Mouse (Mus musculus): ENCODE measurements around the gene Dpp4.

The Dpp4 gene

DNA sequence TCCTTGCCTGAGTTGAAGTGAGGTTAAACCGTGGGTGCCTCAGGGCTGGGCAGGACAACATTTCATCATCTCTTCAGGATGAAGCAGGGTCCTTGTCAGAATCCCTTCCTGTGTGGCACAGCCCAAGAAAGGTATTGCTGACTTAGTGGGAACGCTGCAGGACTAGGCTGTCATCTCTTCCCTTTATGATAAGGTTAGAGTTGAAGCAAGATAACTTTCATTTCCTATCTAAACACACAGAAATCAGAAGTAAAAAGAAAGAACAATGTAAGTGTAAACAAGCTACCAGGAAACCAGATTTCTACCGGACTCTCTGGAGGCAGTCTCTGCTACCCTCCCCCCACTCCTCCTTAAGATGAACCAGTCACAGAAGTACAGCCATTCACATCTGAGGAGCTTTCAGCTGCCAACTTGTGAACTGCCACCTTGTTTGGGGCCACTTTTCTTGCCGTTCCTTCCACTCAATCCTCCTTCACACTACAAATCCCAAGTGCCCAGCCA lies 3.3 kb downstream of the Dpp4 start:
- no peak for DNase-seq (ENCODE audit: low spot score in 2 of 2)

DNA sequence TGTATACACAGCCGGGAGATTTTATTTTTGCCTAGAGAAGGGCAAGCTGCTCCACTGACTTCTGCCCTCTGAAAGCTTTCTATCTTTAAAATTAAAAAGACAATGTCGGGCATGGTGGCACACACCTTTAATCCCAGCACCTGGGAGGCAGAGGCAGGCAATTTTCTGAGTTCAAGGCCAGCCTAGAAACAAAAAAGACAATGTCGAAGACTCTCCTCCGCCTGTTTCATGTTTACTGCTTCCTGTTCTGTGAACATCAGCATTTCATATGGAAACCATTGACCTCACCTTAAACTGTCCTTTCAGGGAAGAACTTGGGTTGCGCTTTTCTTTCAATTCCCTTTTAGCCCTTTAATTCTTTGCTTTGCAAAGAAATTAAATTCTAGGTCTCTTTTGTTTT lies 3.8 kb downstream of the Dpp4 start:
- DNase-seq (ENCODE audit: low spot score in 2 of 2): no peak

DNA sequence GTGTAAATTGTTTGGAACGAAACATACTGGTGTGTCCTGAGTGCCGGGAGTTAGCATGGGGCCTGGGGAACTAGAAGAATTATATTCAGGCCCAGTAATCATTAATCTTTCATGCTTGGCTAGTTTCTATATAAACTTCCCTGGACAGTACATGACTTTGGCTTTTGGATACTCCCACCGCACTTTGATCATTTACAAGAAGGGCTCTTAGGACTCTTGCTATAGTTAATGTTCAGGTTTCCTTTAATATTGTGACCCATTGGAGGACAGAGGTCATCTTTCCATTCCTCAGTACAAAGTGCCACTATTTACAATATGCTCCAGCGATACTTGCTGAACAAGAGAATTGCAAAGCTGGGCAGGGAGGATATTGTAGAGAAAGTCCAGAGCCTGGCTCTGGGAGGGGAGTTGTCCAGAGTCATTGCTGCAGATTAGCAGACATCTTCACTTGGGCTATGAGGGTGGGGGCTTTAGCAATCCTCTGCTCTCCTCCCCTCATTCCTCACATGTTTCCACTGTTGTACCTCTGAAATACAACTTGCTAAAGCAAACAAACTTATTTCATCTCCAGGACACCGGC lies 8.4 kb downstream of the Dpp4 start:
- DNase-seq (ENCODE audit: low spot score in 2 of 2): no peak

DNA sequence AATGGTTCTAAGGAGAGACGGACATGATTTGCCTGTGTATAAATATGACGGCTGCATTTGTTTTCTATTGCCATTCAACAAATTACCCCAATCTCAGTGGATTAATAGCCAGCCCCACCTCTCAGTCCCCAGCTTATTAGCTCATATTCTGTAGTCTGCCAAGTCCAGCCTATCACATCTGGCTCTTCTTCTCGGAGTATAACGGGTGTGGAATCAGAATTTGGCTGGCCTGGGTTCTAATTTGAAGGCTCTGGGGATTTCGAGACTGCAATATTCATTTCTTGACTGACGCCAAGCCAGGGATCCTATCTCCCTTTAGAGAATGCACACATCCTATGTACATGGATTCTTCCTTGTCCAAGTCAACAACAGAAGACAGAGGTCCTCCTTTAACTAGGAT lies 11.0 kb downstream of the Dpp4 start:
- DNase-seq (ENCODE audit: low spot score in 2 of 2): no peak

DNA sequence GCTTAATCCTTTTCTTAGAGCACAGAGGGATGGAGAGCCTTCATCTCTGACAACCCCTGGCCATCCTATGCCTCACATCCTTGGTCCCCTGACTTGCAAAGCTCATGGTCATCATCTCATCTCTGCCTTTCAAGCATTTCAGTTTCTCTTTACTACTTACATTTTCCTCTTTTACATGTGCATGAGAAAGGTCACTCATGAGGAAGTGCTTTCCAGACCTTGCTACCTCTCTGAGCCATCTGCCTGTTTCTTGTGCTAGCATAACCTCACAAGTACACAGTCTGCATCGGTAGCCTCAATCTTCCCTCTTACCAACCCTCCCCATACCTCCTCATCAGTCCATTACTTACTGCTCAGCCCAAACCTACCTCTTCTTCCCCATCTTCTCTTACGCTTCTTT lies 12.2 kb downstream of the Dpp4 start:
- no peak for DNase-seq (ENCODE audit: low spot score in 2 of 2)

DNA sequence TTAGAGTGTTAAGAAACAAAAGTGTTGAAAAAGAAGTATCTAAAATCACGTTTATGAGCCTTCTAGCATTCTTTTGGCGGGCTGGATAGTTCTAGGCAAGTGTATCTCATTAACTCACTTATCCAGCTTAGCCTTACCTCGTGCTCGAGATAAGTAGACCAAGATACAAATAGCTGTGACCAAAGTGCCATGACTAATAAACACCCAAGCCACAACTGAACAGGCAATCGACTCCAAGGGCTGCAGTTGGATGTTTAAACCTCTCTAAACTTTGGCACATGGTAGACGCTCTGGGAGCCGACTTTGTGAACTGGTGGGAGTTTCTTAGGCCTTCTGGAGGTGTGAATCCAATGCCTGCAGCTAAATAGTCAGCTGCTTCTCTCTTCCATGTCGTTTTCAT lies 12.7 kb downstream of the Dpp4 start:
- DNase-seq (ENCODE audit: low spot score in 2 of 2): no peak

DNA sequence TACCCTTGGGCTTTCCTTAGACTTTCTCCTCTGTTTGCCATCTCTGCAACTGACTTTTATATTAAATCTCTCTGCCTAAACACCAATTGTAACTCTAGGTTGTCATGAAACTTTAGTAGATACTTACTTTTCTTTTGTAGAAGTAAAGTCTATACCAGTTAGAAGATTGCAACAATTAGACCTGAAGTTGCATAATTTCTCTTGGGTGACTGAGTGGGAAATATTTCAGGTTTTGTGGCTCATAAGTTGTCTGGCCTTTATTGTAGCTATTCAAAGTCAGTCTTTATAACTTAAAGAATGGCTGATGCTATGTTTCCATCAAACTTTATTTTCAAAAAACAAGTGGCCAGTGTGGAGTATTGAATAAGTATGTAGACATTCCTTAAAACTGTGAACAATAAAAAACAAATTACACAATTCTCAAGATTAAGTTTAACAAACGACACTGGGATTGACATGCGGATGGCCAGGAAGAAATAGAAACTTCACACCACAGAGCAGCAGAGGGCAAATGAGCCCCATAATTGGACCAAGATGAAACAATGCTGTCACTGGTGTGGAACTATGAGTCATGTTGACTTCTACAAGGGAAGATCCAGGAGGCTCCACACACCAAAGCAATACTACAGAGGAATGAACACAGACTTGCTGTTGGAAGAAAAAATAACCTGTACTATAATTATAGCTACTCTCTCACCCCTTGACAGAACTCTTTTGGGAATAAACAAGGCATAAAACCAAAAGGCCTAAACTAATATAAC lies 13.7 kb downstream of the Dpp4 start:
- DNase-seq (ENCODE audit: low spot score in 2 of 2): no peak

DNA sequence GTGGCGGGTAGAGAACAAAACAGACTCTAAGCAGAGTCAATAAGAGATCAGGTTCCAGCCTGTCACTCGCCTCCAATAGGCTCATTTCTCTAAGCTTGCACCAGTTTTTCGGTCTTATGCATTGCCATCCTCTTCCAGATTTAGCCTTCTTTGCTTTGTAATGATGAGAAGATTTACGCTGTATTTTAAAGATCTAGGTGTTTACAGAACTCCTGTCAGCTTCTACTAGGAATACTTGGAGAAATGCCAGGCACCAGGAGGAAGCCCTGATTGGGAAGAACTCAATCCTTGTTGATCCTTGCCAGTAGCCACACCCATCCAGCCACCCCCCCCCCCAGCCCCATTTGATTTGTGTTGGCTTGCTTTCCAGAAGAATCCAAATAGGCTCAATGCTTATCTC lies 14.4 kb downstream of the Dpp4 start:
- DNase-seq (ENCODE audit: low spot score in 2 of 2): no peak

DNA sequence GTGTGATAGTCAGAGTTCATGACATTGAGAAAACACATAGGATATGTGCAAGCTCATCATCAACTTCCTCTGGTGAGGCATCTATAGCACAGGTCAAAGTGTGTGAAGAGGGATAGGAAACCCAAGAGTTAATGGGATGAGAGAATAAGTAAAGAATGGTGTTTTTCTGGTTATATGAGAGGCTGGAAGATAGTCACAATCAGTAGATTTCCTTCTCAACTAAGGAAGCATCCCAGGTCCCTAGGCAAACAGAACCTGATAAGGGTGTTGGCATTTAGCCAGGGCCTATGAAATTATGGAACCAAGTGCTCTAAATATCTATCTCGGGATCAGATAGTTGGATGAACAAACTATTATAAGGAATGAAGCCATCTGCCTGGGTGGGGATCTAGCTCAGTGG lies 15.2 kb downstream of the Dpp4 start:
- DNase-seq (ENCODE audit: low spot score in 2 of 2): no peak

DNA sequence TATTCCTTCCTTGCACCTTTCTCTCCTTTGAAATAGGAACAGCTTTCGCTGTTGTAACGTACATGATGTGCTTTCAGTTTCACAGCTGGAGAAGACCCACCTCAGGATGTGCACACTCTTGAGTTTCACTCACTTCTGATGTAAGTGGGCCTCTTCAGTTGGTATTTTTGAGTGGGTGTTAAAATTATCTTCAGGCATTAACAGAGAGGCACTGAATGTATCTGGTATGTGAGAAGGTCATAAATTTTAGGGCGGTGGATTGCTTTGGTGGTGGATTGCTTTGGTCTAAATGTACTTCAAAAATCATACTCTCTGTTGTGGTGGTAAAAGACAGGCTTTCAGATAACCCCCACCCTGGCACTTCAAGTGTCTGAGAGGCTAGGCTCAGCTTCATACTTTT lies 17.2 kb downstream of the Dpp4 start:
- DNase-seq (ENCODE audit: low spot score in 2 of 2): no peak

DNA sequence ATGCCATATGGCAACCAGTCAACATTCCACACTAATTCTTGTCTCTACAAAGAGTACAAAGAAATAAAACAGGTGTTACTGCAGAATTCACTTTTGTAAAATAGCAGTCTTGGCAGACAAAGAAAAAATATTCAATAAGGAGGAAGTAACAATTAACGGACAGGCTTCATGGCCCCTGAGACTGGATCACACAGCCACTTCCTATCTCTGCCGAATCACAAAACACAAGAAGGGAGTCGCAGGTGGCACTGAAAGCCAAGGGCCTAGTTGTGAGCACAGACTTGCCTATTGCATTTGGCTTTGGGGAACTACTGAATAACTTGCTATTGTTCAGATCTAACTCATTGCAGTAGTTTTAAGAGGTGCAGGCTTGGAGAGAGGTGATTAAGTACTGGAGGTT lies 19.9 kb downstream of the Dpp4 start:
- no peak for DNase-seq (ENCODE audit: low spot score in 2 of 2)

DNA sequence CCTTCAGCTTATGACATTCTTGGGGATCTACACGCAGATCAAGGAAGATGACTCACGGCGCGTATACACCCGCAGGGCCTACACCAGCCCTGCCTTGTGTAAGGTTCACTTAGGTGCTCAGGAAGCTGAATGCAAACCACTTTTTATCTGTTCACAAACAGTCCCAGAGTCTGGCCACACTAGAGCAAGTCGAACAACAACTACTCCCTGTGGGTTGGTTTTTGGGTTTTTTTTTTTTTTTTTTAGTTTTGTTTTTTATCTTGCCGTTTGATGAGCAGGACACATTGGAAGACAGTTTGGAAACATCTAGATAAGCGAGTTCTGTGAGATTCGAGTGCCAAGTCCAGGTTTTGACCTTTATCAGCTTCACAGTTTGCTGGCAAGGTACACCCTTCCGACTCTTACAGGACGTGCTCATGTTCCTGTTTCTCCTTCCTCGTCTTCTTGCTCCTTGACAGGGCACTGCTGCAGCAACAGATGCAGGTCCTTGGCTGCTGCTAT lies 21.0 kb downstream of the Dpp4 start:
- DNase-seq (ENCODE audit: low spot score in 2 of 2): no peak

DNA sequence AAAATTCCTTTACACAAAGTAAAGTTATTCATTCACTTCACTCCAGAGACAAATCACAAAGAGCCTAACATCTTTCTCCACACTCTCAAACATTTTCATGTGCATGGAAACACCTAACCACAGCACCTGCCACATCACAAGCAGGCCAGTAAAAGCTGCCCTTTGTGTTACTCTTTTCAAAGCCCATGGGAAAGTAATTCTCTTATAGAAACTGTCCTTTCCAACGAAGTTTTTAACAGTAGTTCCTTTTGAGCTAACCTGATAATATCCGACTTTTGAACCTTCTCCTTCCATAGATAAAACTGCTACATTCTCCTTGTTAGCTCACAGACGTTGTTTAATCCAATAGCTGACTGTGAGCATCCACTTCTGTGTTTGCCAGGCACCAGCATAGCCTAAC lies 21.7 kb downstream of the Dpp4 start:
- no peak for DNase-seq (ENCODE audit: low spot score in 2 of 2)

DNA sequence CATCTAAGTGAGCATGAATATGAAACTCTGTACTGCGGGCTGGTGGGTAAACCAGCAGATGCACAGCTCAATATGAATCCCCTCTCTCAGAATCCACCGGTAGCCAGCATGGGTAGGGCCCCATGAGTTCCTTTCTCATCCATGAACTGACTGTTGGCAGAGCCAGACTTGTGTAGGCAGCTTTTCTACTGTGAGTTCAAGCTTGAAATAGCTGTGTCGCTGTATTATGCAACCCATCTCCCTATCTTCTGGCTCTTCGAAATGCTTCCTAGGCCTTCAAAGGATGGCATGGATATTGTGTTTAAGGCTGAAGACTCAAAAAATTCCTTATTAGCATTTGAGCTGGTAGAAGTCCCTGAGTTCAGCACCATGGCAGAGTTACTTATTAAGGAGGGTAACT lies 23.2 kb downstream of the Dpp4 start:
- no peak for DNase-seq (ENCODE audit: low spot score in 2 of 2)

DNA sequence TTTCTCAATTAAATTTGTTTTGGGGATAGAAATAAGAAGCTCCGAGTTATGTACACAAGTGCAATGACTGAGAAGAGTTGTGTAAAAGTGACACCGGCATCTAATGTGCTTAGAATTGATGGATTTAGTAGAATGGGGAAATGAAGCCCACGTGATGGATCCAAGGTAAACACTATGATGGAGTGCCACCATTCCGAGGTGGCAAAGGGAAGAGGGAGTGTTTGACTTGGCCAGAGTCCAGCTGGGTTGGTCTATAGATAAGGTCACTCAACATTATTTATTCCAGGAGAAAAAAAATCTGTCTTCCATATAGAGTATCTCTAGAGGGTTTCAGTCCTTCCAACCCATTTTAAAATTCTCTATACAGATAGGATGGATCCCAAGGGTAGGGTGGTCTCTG lies 28.8 kb downstream of the Dpp4 start:
- DNase-seq (ENCODE audit: low spot score in 2 of 2): no peak

DNA sequence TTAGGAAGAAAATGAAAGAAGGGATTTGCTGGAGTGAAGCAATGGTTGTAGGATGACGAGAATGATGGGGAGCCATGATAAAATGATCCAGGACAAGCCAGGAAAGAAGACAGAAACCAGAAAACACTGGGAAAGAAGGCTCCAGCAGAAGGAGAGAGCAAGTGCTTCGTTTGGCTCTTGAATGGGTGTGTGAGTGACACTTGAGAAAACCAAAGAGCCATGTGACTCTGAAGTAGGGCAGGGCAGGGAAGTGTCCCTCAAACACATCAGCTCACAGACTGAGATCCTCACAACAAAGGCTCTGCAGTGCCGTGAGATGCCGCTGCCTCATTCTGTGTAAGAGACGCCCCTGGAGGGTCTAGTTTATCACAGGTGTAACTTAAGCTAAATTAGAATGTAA lies 29.6 kb downstream of the Dpp4 start:
- DNase-seq (ENCODE audit: low spot score in 2 of 2): no peak

DNA sequence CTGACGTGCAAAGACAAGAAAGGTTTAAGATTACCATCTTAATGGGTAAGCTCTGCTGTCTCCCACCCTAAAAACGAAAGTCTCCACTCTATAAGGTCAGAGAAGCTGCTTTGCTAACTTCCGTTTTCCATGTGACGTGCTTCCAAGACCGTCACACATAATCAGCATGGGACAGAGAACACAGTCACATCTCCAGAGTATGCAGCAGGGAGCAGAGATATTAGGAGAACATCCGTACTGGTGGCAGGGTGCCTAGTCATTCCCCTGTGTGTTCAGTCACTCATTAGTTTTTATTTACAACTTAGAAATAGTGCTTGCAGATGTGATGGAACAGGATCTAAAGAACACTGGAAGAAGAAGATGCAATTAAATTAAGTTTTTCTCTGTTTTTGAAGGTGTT lies 30.3 kb downstream of the Dpp4 start:
- DNase-seq (ENCODE audit: low spot score in 2 of 2): no peak

DNA sequence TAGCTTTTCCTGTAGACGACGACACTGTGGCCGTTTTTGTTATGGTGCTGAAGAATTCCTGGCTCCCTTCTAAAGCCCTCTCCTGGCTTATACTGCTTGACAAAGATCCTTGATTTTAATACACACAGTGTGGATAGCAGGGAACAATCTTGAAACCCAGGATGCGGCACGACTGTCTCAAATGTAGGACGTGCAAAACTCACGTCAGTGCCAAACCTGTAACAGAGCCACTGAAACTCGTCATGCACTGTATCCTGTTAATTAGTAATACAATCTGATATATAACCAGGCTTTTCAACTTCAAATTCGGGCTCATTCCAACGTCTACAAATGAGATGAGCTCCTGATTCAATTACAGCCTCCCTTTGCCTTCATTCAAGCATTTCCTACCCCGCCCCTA lies 38.3 kb downstream of the Dpp4 start:
- DNase-seq (ENCODE audit: low spot score in 2 of 2): no peak

DNA sequence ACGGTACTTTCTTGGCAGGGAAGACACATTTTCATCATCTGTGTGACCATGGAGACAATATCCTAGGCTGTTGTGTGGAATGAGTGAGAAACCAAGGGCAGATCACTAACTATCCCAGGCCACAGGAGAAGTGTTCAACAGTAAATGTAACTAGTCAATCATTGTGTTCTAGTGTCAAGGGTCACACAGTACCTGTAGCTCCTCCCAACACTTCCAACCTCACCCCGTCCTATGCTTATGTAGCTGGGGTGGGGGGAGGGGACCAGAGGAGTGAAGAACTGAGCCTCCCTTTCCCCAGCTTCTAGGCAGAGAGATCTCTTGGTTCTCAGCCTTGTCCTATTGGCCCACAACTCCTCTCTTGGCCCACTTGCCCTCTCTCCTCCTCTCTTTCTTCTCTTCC lies 42.0 kb downstream of the Dpp4 start:
- no peak for DNase-seq (ENCODE audit: low spot score in 2 of 2)

DNA sequence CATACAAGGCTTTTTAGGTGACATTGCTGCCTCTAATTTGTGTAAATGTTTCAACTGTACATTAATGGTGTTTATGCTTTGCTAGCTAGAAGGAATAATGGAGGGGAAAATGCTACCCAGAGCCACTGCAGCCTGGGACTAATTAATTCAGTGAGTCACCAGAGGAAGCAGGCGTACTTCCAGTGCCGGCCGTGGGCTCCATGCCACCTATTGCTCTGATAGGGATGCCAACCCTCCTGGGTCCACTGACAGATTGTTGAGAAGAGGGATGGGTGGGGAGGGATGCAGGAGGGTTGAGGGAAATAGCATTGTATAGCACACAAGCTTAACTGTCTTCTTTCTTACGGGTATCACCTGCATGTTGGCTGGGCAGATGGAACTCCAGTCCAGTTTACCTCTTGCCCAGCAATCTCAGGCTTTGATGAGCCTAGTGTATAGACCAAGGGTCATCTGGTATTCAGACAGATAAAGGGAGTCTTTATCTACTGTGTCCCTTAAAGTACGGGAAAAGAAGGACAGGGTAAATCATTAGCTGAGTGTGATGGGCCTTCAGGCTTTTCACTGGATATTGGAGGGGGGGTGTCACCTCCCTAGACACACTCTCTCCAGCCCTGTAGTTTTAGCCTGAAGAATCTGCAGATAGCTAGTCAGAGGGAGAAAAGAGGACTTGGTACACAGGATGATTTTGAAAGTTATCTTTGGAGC lies 43.5 kb downstream of the Dpp4 start:
- no peak for DNase-seq (ENCODE audit: low spot score in 2 of 2)

DNA sequence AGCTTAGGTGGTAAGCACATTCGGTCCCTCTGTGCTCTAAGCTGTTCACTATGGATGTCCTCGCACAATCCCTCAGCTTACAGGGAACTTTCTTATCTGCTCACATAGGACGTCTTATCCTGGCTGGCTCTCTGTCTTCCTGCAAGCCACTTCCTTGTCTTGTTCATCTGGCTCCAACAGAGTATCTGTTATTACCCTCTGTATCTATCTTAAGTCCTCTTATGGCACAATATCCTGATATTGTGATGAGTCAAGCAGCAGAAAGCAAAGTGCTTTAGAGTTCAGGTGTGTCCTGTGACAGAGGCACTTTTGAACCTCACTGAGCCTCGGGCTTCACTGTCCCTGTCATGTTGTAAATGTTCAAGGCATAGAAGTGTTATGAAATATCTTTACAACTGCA lies 48.4 kb downstream of the Dpp4 start:
- no peak for DNase-seq (ENCODE audit: low spot score in 2 of 2)

DNA sequence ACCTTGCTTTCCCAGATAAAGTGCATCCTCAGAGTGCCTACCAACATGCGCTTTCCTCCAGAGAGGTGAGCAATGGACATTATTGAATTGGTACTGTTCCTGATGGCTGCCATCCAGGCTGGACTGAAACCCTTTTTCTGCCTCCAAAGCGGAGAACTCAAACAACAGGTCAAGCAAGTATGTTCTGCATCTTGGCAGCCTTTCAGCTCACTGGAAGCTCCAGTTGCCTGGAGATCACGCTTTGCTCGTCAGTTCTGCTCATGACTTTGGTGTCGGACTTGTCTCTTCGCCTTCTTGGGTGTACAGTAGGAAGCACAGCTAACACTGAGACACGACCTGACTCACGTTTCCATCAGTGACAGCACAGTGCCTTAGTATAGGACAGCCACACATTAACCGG lies 49.8 kb downstream of the Dpp4 start:
- DNase-seq (ENCODE audit: low spot score in 2 of 2): no peak

DNA sequence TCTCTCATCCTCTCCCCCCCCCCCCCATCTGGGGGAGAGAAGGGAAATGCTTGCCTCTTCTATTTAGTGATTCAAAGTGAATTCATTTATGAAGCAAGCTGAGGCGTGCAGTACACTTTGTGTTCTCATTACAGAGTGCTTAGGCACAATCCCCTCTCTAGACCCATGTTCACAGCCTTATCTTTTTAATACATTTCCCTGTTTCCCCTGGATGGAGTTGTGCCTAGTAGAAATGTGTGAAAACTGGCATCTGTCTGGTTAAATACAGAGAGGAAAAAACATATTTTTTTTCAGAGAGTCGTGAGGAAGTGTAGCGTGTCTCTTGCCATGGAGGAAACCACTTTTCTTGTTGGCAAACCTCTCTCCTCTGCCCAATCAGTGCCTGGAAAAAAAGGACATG lies 50.5 kb downstream of the Dpp4 start:
- no peak for DNase-seq (ENCODE audit: low spot score in 2 of 2)

Measured in right cerebral cortex, postnatal 10 days (tissue).